Mouse (Mus musculus) kidney, embryonic 15.5 days (tissue): ENCODE results near the gene Epc2. TPM values are rescaled to one million over a fixed set of nuclear protein-coding genes. Genes with fewer than 3 reads are reported as not detected.

Source experiments
- ATAC-seq: fragments of 200-750 bp; cut with Nextera tagmentation; replicated peaks from 2 replicates; pipeline ENCODE4 v1.8.0; 2017; ENCODE audit warnings: moderate TSS enrichment; ENCODE audit not compliant: low FRiP score
- H3K27ac ChIP-seq: fragments of 300-500 bp; sonication (generic); 2 replicates; pipeline ENCODE4 v1.5.1; 2015; ENCODE audit warnings: mild to moderate bottlenecking, inconsistent platforms
- H3K27me3 ChIP-seq: fragments of 300-500 bp; sonication (generic); 2 replicates; pipeline ENCODE4 v1.6.1; 2015; ENCODE audit warnings: inconsistent platforms
- H3K36me3 ChIP-seq: fragments of 300-500 bp; sonication (generic); 2 replicates; pipeline ENCODE4 v1.6.1; 2015; ENCODE audit warnings: inconsistent platforms
- H3K4me1 ChIP-seq: fragments of 300-500 bp; sonication (generic); 2 replicates; pipeline ENCODE4 v1.6.1; 2015; ENCODE audit warnings: inconsistent platforms
- H3K4me2 ChIP-seq: fragments of 300-500 bp; sonication (generic); 2 replicates; pipeline ENCODE4 v1.6.1; 2015; ENCODE audit warnings: moderate library complexity, mild to moderate bottlenecking, inconsistent platforms
- H3K4me3 ChIP-seq: fragments of 300-500 bp; sonication (generic); replicated peaks from 2 replicates; pipeline ENCODE4 v1.5.1; 2015; ENCODE audit warnings: mild to moderate bottlenecking, inconsistent platforms
- H3K9ac ChIP-seq: fragments of 300-500 bp; sonication (generic); 2 replicates; pipeline ENCODE4 v1.6.1; 2015; ENCODE audit warnings: mild to moderate bottlenecking, inconsistent platforms
- H3K9me3 ChIP-seq: fragments of 300-500 bp; sonication (generic); replicated peaks from 2 replicates; pipeline ENCODE4 v1.6.1; 2016; ENCODE audit warnings: inconsistent platforms
- WGBS: fragments of 180-500 bp; shearing (Covaris S2); methylation state at CpG from one replicate; pipeline ENCODE4 v1.1.7; 2015; ENCODE audit warnings: mixed read lengths; 5-methylcytosine and 5-hydroxymethylcytosine counted together
- polyA plus RNA-seq: library from polyadenylated mRNA; unstranded; fragments of >200 nt; fragmentation: Nextera tagmentation; extraction: Ambion mirVana; gene quantifications from 2 replicates; pipeline ENCODE4 v1.2.1, GENCODE M21; 2015

Epc2 gene
- polyA plus RNA-seq, 1 experiment from 2014 or later, result 6.8 TPM

GRCm38 (mm10) chr2:49539745-49540144 is 88.5 kb downstream of the Epc2 start:
- H3K4me3 ChIP-seq, result no peak overlapping the region
- no peaks in the 10 kb centered on the region for H3K9me3 ChIP-seq
- H3K27me3 ChIP-seq, result no peaks in the 10 kb centered on the region
- no peaks in the 10 kb centered on the region for H3K4me1 ChIP-seq
- H3K9ac ChIP-seq, result no peak overlapping the region
- no peak for ATAC-seq
- H3K36me3 ChIP-seq, result peaks cover 20% of the 10 kb centered on the region
- no peak overlapping the region for H3K27ac ChIP-seq
- no peak overlapping the region for H3K4me2 ChIP-seq
- 90% methylated on average over 2 of the region's 2 CpGs for WGBS

GRCm38 (mm10) chr2:49547813-49548212 is 96.5 kb downstream of the Epc2 start:
- WGBS, result 43% methylated on average over 5 of the region's 5 CpGs
- H3K27me3 ChIP-seq, result no peaks in the 10 kb centered on the region
- ATAC-seq, result no peak

GRCm38 (mm10) chr2:49548492-49548891 is 97.2 kb downstream of the Epc2 start:
- no peak overlapping the region for H3K4me3 ChIP-seq
- H3K9ac ChIP-seq, result no peak overlapping the region
- no peak overlapping the region for H3K27ac ChIP-seq
- no peaks in the 10 kb centered on the region for H3K27me3 ChIP-seq
- H3K36me3 ChIP-seq, result peaks cover 55% of the 10 kb centered on the region
- WGBS, result 87% methylated on average over 5 of the region's 5 CpGs
- no peak overlapping the region for H3K4me2 ChIP-seq
- H3K4me1 ChIP-seq, result no peaks in the 10 kb centered on the region
- no peak for ATAC-seq
- H3K9me3 ChIP-seq, result no peaks in the 10 kb centered on the region

More at GRCm38 (mm10) chr2:49547813-49548212, 96.5 kb downstream of the Epc2 start:
- Histone ChIP-seq H3K4me1 (no peaks in the 10 kb centered on the region), H3K9me3 (no peaks in the 10 kb centered on the region), H3K4me2 (no peak overlapping the region), H3K36me3 (peaks cover 48% of the 10 kb centered on the region), H3K9ac (no peak overlapping the region), H3K27ac (no peak overlapping the region), H3K4me3 (no peak overlapping the region)

GRCm38 (mm10) chr2:49553096-49553495 is 101.8 kb downstream of the Epc2 start:
- ATAC-seq, result no peak
- Histone ChIP-seq H3K4me2 (no peak overlapping the region), H3K36me3 (peaks cover 43% of the 10 kb centered on the region), H3K27ac (no peak overlapping the region), H3K4me3 (no peak overlapping the region), H3K9me3 (no peaks in the 10 kb centered on the region), H3K9ac (no peak overlapping the region), H3K4me1 (no peaks in the 10 kb centered on the region), H3K27me3 (no peaks in the 10 kb centered on the region)
- 89% methylated on average over 2 of the region's 2 CpGs for WGBS

GRCm38 (mm10) chr2:49557339-49557738 is 106.1 kb downstream of the Epc2 start:
- H3K4me2 ChIP-seq, result no peak overlapping the region
- no peak overlapping the region for H3K4me3 ChIP-seq
- peaks cover 23% of the 10 kb centered on the region for H3K36me3 ChIP-seq
- no peaks in the 10 kb centered on the region for H3K27me3 ChIP-seq
- ATAC-seq, result no peak
- H3K9ac ChIP-seq, result no peak overlapping the region
- H3K4me1 ChIP-seq, result no peaks in the 10 kb centered on the region
- 84% methylated on average over 4 of the region's 4 CpGs for WGBS
- H3K27ac ChIP-seq, result no peak overlapping the region
- H3K9me3 ChIP-seq, result no peaks in the 10 kb centered on the region

GRCm38 (mm10) chr2:49558361-49558760 is 107.1 kb downstream of the Epc2 start:
- no peak for ATAC-seq
- 95% methylated on average over 3 of the region's 3 CpGs for WGBS

GRCm38 (mm10) chr2:49562688-49563350 is 111.5 kb downstream of the Epc2 start:
- H3K4me2 ChIP-seq, result no peak overlapping the region
- WGBS, result 82% methylated on average over 10 of the region's 10 CpGs
- no peaks in the 10 kb centered on the region for H3K27me3 ChIP-seq

More at GRCm38 (mm10) chr2:49558361-49558760, 107.1 kb downstream of the Epc2 start:
- no peak overlapping the region for H3K27ac ChIP-seq
- H3K27me3 ChIP-seq, result no peaks in the 10 kb centered on the region
- no peak overlapping the region for H3K9ac ChIP-seq
- no peaks in the 10 kb centered on the region for H3K4me1 ChIP-seq
- no peak overlapping the region for H3K4me2 ChIP-seq
- peaks cover 15% of the 10 kb centered on the region; the same call in 1 of the 2 replicates for H3K36me3 ChIP-seq
- no peak overlapping the region for H3K4me3 ChIP-seq
- H3K9me3 ChIP-seq, result no peaks in the 10 kb centered on the region

GRCm38 (mm10) chr2:49569862-49570777 is 118.8 kb downstream of the Epc2 start:
- Histone ChIP-seq H3K9ac (no peak overlapping the region), H3K27ac (no peak overlapping the region), H3K9me3 (no peaks in the 10 kb centered on the region), H3K4me3 (no peak overlapping the region), H3K4me2 (peak overlapping the region; percentile 49; the same call in 1 of the 2 replicates), H3K36me3 (no peaks in the 10 kb centered on the region), H3K27me3 (no peaks in the 10 kb centered on the region), H3K4me1 (peaks cover 32% of the 10 kb centered on the region)
- 69% methylated on average over 16 of the region's 16 CpGs for WGBS
- ATAC-seq, result no peak

More at GRCm38 (mm10) chr2:49562688-49563350, 111.5 kb downstream of the Epc2 start:
- H3K36me3 ChIP-seq, result no peaks in the 10 kb centered on the region
- H3K4me1 ChIP-seq, result no peaks in the 10 kb centered on the region
- H3K4me3 ChIP-seq, result no peak overlapping the region
- no peak overlapping the region for H3K9ac ChIP-seq
- H3K9me3 ChIP-seq, result no peaks in the 10 kb centered on the region
- no peak overlapping the region for H3K27ac ChIP-seq
- no peak for ATAC-seq

- Histone ChIP-seq H3K27me3 (no peaks in the 10 kb centered on the region), H3K9me3 (no peaks in the 10 kb centered on the region), H3K4me3 (no peak overlapping the region), H3K36me3 (no peaks in the 10 kb centered on the region), H3K4me2 (peak overlapping the region; percentile 49; the same call in 1 of the 2 replicates), H3K27ac (no peak overlapping the region), H3K4me1 (peaks cover 32% of the 10 kb centered on the region), H3K9ac (no peak overlapping the region)
- peak; percentile 37; the same call in 1 of the 2 replicates for ATAC-seq
- WGBS, result 42% methylated on average over 6 of the region's 6 CpGs
These were observed 119.5 kb downstream of the Epc2 start for GRCm38 (mm10) chr2:49570778-49571101.

GRCm38 (mm10) chr2:49571159-49571920 is 120.1 kb downstream of the Epc2 start:
- Histone ChIP-seq H3K27ac (0 out of 2 replicates have a peak overlapping the region, but pooled peaks have one; percentile 37), H3K9me3 (no peaks in the 10 kb centered on the region), H3K4me3 (peak overlapping the region; percentile 1; the same call in 1 of the 2 replicates), H3K4me2 (peak overlapping the region; percentile 49), H3K36me3 (no peaks in the 10 kb centered on the region), H3K4me1 (peaks cover 32% of the 10 kb centered on the region), H3K27me3 (no peaks in the 10 kb centered on the region), H3K9ac (no peak overlapping the region)
- peak; percentile 84 for ATAC-seq
- WGBS, result 41% methylated on average over 11 of the region's 11 CpGs

- 0 out of 2 replicates have a peak overlapping the region, but pooled peaks have one; percentile 8 for H3K27ac ChIP-seq
- no peak overlapping the region for H3K9ac ChIP-seq
- H3K4me2 ChIP-seq, result peak overlapping the region; percentile 49
- no peaks in the 10 kb centered on the region for H3K27me3 ChIP-seq
- H3K4me1 ChIP-seq, result peaks cover 32% of the 10 kb centered on the region
- peak; percentile 40 for ATAC-seq
- 46% methylated on average over 12 of the region's 12 CpGs for WGBS
- 0 out of 2 replicates have a peak overlapping the region, but pooled peaks have one; percentile 1 for H3K4me3 ChIP-seq
- H3K36me3 ChIP-seq, result no peaks in the 10 kb centered on the region
- H3K9me3 ChIP-seq, result no peaks in the 10 kb centered on the region
These were observed 120.9 kb downstream of the Epc2 start for GRCm38 (mm10) chr2:49572111-49572642.
